Mouse (Mus musculus): ENCODE data around the gene Fmnl2.

The Fmnl2 gene

GRCm38 (mm10) chr2:53101885-53102740 is 244.5 kb downstream of the Fmnl2 start:
- no peak for DNase-seq (ENCODE audit: low read depth, low spot score)

GRCm38 (mm10) chr2:53102901-53103300 is 245.2 kb downstream of the Fmnl2 start:
- no peak for DNase-seq (ENCODE audit: low read depth, low spot score)

- DNase-seq (ENCODE audit: low read depth, low spot score) = no peak
Observed at GRCm38 (mm10) chr2:53105408-53105807, 247.7 kb downstream of the Fmnl2 start.

GRCm38 (mm10) chr2:53106056-53106455 is 248.4 kb downstream of the Fmnl2 start:
- DNase-seq (ENCODE audit: low read depth, low spot score) = no peak

GRCm38 (mm10) chr2:53106472-53106871 is 248.8 kb downstream of the Fmnl2 start:
- no peak for DNase-seq (ENCODE audit: low read depth, low spot score)

GRCm38 (mm10) chr2:53108547-53108946 is 250.9 kb downstream of the Fmnl2 start:
- no peak for DNase-seq (ENCODE audit: low read depth, low spot score)

- DNase-seq (ENCODE audit: low read depth, low spot score) = peak; percentile 42
Observed at GRCm38 (mm10) chr2:53121797-53122196, 264.1 kb downstream of the Fmnl2 start.

- no peak for DNase-seq (ENCODE audit: low read depth, low spot score)
Observed at GRCm38 (mm10) chr2:53125998-53126397, 268.3 kb downstream of the Fmnl2 start.

- DNase-seq (ENCODE audit: low read depth, low spot score) = no peak
Observed at GRCm38 (mm10) chr2:53129070-53129469, 271.4 kb downstream of the Fmnl2 start.

- no peak for DNase-seq (ENCODE audit: low read depth, low spot score)
Observed at GRCm38 (mm10) chr2:53131567-53131966, 273.9 kb downstream of the Fmnl2 start.

- DNase-seq (ENCODE audit: low read depth, low spot score) = no peak
Observed at GRCm38 (mm10) chr2:53146852-53147251, 289.2 kb downstream of the Fmnl2 start.

GRCm38 (mm10) chr2:53173966-53174365 is 316.3 kb downstream of the Fmnl2 start:
- DNase-seq (ENCODE audit: low read depth, low spot score) = no peak

- DNase-seq (ENCODE audit: low read depth, low spot score) = no peak
Observed at GRCm38 (mm10) chr2:53178966-53179365, 321.3 kb downstream of the Fmnl2 start.

GRCm38 (mm10) chr2:53179876-53180275 is 322.2 kb downstream of the Fmnl2 start:
- no peak for DNase-seq (ENCODE audit: low read depth, low spot score)

Data from retina, postnatal 7 days (tissue).